Mouse (Mus musculus): ENCODE measurements at regions not wholly inside any gene's neighbourhood (a gene's known extent, or its start where the extent isn't known, plus 50 kb on each side); places are given as distances from the start of the nearest gene placed in this dataset.
"Not testable (repeated sequence)": the region's sequence is repeated elsewhere in the genome, so short reads cannot be mapped to it uniquely, and the experiment has no call there.

DNA sequence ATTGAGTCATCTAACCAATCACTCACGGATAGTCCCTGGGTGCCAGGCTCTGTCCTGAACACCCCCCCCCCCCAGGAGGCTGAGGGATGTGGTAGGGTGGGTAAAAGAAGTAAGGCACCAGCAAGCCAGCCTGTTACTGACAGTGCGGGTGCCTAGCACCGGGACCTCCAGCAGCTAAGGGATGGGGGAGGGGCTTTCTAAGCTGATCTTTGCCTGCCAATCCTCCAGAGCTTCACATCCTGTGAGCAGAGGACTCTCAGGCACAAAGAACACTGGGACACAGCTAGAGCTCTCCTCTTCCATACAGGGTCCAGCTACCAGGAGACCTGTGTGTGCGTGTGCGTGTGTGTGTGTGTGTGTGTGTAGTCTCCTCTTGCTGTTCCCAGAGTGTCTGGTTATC is 215.9 kb downstream of the Matn1 start:
- no peak for DNase-seq (ENCODE audit: low spot score)

DNA sequence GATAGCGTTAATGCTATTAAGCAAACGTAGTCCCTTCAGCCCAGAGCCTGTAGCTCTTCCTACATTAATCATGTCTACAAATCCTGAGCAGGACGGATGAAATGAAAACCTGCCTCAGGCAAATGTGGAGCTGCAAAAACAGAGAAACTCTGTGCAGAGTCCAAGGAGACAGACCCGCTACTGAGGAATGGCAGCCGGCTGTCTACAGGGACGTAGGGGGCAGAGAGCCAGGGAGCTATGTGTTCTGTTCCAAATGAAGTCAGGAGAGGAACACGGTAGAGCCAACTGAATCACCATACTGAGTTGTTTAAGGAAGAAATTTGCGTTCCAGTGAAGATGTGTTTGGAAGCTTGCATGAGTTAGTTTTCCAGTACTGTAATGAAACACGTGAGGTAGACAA is 217.3 kb downstream of the Matn1 start:
- DNase-seq (ENCODE audit: low spot score), result no peak

DNA sequence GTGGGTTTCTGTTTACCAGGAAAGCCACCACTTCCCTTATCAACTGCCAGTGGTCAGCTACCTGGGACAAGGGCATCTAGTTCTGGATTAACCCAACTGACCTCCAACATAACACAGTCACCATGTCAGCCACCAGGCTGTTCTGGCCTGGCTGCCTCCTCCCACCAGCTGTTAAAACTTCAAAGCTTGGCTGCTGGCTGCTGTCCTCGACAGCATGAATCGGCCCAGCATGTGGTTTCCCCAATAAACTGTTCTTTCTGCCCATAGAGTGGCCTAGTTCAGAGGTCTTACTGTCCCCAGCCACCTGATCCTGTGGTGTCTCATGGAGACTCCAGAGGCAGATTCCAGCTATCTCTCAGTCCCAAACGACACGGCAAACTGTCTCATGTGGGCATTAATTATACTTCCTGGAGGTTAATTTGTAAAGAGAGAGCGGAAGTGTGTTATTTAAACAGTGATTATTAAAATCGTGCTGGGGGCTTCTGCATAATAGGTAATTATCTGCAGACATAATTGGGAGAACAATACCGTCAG is 219.7 kb downstream of the Matn1 start:
- DNase-seq (ENCODE audit: low spot score), result no peak

DNA sequence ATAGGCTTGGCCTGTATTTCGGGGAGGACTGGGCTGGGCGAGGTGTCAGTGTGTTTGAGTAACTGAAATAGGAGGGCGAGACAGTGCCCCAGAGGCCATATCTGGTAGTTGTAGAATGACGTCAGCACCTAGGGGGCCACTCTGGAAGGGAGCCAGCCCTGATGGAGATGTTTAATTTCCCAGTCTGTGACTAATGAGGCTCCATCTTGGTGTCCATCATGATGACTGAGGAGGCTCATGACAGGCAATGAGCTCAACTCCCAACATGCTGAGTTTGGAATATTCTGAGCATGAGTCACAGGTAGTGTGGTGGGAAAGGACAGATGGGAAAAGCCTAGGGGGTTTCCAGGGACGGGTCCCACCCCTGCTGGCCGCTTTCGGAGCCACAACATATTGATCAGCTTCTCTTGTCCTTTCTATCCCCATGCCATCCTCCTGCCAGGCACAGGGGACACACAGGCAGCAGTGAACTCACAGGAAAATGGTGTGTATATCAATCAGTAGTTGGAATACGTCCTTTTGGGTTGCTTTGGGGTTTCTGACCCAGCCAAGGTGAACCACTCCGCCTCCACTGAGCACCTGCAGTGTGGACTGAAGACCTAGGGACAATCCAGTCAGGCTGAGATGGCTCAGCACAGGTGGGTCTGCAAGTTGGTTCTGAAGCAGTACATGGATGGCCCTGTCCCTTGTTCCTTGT is 222.5 kb downstream of the Matn1 start:
- DNase-seq (ENCODE audit: low spot score), result no peak

DNA sequence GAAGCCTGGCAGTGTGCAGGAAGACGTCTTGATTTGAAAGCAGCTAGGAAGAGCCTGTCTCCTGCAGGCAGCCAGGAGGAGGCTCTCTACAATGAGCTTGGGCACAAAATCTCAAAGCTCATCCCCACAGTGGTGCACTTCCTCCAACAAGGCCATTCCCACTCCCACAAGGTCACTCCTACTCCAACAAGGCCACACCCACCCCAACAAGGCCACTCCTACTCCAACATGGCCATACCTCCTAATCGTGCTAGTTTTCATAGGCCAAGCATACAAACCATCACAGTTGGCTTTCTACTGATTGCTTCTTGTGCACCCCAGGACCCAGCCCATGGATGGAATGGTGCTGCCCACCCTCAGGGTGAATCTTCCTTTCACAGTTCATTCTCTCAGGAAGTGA is 223.7 kb downstream of the Matn1 start:
- DNase-seq (ENCODE audit: low spot score), result no peak

DNA sequence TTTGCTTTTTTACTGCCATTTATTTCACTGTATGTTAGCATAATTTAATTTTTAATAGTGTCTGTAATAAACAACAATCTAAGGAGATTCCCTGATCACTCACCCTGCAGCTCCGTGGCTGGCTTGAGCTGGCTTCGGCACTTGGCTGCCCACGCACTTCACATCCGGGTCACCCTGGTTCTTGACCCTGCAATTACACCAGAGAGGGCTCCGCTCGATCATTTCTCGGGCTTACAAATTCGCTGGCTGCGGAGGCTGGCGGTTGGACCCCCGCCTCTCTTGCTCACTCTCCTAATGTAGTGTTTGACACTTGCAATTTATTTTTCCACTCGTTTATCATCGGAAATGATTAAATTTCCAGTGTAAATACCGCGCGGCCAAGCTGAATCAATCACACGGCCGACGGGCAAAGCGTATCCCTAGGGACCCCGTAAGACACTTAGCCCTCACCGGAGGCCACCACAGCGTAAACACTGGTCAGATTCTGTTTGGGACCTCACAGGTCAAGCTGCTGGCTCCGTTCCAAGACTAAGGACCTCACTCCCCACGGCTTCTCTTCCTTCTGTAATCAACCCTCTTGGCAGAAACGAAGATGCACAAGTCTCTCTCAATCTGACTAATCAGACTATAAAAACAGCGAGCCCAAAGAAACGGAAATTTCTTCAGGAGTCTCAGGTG is 229.7 kb downstream of the Matn1 start:
- no peak for DNase-seq (ENCODE audit: low spot score)

DNA sequence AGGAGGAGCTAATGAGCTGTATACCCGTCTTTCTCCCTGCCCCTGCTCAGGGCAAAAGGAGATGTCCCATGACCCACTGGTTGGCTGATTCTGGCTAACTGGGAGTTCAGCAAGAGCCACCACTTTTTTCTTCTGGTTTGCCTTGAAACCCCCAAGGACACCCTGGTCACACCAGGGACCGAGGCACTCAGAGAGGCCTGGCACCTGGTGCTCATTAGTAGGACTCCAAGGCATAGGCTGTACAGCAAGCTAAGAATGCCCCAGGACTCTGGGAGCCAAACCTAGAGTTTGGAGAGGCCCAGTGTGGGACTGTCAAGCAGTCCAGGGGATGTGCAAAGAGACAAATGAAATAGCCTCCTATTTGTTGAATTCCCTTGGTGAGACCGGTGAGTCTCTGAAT is 232.5 kb downstream of the Matn1 start:
- DNase-seq (ENCODE audit: low spot score), result no peak

DNA sequence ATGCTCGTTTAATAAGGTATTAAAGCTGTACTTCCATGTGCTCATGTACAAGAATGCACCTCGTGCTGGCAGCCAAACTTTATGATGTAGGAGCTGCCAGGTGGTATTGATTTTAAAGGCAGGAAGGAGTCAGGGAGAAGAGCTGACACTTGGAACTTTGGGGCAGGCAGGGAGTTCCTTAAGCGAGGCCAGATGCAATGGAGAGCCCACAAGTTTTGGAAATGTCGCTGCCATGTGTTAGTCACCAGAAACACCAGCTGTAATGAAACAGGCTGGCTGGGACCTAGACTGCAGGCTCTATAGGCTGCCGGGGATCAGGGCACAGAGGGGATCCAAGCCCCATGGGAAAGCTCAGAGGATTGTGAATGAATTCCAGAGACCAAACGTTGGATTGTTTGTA is 233.7 kb downstream of the Matn1 start:
- no peak for DNase-seq (ENCODE audit: low spot score)

DNA sequence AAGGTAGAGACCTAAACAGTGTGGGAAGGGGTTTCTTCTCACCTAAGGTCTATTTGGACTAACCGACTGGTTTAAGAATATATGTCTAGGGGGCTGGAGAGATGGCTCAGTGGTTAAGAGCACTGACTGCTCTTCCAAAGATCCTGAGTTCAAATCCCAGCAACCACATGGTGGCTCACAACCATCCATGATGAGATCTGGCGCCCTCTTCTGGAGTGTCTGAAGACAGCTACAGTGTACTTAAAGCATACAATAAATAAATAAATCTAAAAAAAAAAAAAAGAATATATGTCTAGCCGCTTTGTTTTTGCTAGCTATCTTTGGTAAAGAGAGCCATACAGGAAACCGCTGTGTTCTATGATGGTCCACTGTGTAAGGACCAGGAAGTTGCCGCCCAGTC is 234.5 kb downstream of the Matn1 start:
- DNase-seq (ENCODE audit: low spot score), result not testable (repeated sequence)

DNA sequence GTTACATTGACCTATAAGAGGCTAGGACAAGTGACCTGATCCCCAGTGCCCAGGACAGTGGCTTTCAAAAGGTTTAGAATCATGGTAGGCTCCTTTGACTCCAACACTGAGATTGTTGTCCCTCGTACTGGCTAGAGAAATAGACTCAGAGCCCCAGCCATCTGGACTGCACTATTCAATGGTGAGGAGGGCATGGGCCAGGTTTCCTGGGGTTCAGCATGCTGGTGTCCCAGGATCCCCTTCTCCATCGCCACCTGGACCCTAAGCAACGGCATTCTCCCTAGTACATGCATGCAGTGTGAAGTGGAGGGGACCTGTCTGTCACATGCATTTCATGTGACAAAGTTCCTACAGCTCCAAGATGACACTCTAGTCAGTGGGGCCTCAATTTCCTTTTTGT is 243.9 kb downstream of the Matn1 start:
- DNase-seq (ENCODE audit: low spot score), result no peak

DNA sequence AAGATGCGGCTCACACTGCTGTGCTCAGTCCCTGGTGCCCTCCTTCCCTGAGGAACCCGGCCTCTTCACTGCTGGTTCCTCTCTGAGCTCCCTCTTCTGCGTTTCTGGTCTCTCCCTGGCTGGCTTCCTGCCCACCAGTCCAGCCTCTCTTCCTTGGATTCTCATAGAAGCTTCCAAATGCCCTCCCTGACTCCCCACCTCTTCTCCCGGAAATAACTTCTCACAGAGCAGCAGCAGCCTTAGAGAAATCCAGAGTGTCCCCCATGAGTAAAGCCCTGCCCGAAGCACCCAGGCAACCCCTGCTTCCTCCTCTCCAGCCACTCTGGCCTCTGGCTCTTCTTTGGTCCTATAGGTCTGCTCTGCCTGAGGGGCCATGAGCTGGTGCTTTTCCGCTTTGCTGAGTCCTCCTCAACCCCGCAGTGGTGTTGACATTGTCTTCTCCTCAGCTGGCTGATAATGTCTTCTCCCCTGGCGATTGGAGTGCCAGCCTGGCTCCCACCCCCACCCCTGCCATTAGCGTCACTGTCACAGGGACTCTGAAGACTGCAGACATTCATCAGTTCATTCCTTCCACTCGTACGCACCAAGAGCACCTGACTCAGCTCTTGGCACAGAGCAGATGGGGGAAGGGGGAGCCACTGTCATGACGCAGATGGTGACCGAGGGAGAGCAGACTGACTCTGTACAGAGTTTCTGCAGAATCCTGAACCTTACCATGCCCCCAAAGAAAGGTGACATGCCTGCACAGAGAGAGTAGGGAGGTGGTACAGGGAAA is 247.1 kb downstream of the Matn1 start:
- DNase-seq (ENCODE audit: low spot score), result no peak

DNA sequence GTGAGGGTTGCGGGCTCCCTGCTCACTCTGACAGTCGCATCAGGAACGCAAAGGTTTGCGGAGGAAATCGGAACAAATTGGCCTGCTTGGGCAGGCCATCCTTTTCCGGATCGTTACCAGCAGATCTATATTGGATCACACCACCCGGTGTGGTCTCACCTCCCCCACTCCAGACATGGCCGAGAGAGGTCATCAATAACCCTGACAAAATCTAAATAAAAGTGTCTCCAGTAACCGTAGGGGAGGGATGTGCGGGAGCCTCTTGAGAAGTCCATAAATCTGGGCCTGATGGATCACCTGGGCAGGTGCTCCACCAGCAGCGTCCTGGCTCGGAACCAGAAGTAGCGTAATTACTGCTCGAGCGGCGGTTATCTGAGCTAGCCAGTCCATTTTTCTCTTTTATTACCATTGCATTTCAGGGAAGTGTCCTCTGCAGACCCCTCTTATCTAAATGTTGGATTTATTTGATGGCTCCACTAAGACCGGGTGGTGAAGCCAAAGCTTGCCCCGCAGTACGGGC is 249.8 kb downstream of the Matn1 start:
- DNase-seq (ENCODE audit: low spot score), result no peak

DNA sequence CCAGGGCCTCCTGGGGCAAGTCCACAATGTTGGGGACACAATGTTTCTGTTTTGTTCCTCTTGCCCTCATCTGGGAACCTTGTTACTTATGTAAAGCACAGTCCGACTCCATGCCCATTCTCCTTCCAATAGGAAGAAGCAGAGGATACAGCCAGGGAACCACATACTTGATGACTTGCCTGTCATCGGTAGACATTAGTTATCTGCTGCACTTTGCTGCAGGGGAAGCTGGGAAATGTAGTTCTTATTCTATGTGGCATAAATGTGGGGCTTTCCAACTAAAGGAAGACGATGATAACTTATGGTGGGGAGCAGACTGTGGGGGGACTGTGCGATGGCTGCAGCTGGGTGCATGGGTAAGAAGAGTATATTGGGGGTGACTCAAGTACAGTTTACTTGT is 252.0 kb downstream of the Matn1 start:
- DNase-seq (ENCODE audit: low spot score), result no peak

DNA sequence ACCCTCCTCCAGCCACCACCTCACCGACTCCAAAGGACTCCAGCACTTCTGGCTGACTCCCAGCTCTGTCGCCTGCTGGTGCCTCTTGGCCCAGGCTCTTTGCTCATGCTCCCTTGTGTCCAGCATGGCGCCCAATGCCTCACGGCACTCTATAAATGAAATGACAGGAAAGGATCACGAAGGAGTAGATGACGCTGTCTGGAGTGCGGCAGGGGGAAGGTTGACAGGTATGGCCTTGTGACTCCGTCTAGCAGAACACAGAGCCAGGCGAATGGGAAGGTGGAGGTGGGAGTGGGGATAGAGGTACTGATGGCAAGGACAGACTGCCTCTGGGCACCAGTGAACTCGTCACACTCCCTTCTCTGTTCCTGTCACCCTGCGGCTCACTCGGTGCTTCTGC is 259.5 kb downstream of the Matn1 start:
- no peak for DNase-seq (ENCODE audit: low spot score)

DNA sequence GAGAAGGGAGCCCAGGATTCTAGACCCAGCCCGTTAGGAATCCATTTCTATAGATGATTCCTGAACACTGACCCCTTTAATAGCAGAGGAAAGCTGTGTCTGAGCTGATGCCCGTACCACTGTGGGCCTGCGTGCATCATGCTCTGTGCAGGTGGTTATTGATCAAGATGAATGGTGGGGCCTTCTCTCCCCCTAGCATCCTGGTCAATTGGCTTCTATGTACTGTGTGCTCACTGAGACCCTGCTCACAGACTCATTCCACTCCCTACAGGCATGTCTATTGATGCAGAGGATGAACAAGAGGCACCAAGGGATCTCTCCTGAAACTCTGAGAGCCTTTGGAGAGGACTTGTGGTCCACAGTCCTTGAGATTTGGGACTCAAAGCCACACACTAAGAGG is 260.5 kb downstream of the Matn1 start:
- DNase-seq (ENCODE audit: low spot score), result no peak

DNA sequence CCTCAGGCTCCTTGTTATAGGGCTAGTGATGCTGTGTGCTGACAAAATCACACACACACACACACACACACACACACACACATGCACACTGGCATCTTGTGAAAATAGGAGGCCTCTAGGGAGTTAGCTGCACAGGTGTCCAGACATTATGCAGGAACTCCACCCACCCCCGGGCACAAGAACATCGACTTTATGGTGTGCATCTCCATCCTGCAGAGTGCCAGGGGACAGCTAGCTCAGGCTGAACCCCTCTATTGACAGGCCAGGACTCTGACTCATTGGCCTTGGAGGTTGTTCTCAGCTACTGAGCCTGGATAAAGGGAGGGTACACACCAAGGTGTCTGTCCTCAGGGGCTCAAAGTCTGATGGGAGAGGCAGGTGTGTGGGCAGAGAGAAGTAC is 260.9 kb downstream of the Matn1 start:
- DNase-seq (ENCODE audit: low spot score), result no peak

DNA sequence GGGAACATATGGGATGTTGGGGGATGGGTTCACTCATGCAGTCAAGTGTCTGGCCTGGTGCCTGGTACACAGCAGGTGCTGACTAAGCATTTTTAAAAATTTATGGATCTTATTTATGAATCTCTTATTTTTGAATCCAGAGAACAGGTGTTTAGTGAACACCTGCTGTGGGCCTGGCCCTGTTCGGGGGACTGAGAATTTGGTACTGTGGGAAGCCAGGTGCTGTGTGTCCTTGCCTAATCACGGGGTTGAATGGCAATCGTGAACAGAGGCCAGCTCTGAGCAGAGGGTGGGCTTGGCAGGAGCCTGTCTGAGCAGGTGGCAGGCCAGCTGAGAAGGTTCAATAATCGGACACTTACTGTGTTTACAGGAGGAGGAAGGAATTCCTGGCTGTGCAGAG is 261.5 kb downstream of the Matn1 start:
- no peak for DNase-seq (ENCODE audit: low spot score)

DNA sequence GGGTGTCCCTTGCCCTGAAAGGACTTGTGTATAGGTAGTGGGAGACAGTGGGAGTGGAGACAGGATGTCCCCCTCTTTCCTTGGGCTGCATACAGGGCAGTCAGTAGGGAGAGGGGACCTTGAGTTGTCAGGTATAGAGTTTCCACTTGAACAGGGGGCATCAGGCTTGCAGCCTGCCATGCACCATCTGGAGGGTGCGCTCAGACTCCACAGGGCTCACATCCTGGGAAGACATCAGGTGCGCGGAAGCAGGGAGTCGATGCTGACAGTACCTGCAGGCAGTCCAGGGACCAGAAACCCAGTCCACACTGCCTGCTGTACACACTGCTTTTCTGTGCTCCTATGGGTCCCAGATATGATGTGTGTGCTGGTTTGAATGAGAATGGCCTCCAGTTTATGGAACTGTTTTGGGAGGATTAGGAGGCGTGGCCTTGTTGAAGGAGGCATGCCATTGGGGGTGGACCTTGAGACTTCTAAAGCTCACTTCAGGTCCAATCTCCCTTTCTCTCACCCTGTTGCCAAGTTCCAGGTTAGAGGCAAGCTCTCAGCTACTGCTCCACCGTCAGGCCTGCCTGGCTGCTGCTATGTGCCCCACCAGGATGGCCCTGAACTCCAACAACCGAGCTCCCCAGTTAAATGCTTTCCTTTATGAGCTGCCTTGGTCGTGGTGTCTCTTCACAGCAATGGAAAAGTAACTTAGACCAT is 262.1 kb downstream of the Matn1 start:
- DNase-seq (ENCODE audit: low spot score), result no peak

DNA sequence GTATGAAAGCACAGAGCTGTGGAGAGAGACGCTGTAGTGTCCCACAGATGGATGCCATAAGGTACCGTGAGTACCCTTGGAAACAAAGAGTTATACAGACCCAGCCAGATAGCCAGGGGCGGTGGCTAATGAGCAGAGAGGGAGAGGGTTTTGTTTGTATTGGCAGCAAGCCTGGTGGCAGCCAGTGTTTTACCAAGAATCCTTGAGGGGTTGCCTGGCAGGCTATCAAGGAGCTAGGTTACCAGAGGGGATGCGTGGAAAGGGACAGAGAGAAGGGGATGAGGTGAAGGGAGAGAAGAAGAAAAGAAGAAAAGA is 262.7 kb downstream of the Matn1 start:
- no peak for DNase-seq (ENCODE audit: low spot score)

DNA sequence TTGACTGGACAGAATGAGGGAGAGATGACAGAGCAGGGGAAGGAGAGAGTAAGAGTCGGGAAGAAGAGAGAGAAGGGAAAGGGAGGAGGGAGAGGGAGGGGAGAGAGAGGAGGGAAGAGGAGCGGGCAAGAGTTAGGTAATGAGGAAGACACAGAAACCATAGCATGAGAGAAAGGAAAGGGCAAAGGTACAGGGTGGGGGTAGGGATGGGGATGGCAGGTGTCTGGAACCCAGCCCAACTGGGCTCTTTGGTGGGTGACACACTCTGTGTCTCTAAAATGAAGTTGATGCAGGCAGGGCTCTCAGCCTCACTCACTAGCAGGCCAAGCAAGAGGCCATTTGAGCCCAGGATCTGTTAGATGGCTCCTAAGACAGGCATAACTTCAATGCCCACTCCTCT is 263.1 kb downstream of the Matn1 start:
- DNase-seq (ENCODE audit: low spot score), result no peak

DNA sequence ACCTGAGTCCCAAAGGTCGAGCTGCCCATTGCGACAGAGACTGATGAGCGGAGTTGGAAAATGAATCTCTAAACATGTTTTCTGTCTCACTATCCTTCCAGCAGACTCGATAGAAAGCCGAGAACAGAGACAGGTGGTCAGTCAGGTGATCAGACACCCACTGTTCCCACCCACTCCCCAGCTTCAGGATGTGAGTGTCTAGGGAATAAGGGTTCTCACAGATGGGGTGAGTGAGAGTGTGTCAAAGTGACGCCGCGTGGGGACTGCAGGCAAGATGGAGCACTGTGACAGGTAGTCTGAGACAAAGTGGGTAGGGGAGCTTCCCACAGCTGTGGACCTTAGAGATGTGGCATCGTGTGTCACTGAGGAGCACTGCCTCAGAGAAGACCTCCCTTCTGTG is 264.0 kb downstream of the Matn1 start:
- no peak for DNase-seq (ENCODE audit: low spot score)

DNA sequence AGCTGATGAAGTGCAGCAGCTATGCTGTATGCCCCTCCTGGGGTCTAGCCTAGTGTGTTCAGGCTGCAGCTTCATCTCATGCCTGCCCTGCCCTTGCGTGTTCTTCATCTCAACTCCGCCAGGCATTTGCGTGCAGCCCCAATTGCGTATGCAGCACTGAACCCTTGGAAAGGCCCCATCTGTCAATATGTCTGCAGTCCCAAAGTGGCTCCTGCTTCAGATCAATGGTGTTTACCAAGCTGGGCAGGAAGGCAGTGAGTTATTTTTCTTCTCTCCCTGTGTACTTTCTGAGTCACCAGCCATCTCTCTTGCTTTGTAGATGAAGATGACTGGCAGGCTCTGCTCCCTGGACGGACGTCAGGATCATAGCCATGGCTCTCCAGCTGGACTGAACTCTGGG is 264.5 kb downstream of the Matn1 start:
- no peak for DNase-seq (ENCODE audit: low spot score)
